Mouse (Mus musculus) kidney, postnatal 0 days (tissue): Measurements from ENCODE around the gene Pck2. TPM values are rescaled to one million over a fixed set of nuclear protein-coding genes. Genes with fewer than 3 reads are reported as not detected.

Source experiments
- ATAC-seq: fragments of 200-750 bp; cut with Nextera tagmentation; replicated peaks from 2 replicates; pipeline ENCODE4 v1.8.0; 2017; ENCODE audit warnings: low read depth, moderate number of reproducible peaks, moderate TSS enrichment, moderate library complexity; ENCODE audit not compliant: low FRiP score
- DNase-seq: peaks from one replicate; pipeline ENCODE4 v3.0.0-alpha.2; 2016; ENCODE audit warnings: low spot score
- H3K27ac ChIP-seq: fragments of 300-500 bp; sonication (generic); 2 replicates; pipeline ENCODE4 v1.5.1; 2014; ENCODE audit warnings: mild to moderate bottlenecking
- H3K27me3 ChIP-seq: fragments of 300-500 bp; sonication (generic); 2 replicates; pipeline ENCODE4 v1.6.1; 2014; ENCODE audit warnings: low read length, mixed read lengths; ENCODE audit not compliant: insufficient read depth
- H3K36me3 ChIP-seq: fragments of 300-500 bp; sonication (generic); 2 replicates; pipeline ENCODE4 v1.6.1; 2014; ENCODE audit warnings: low read length, mixed read lengths; ENCODE audit not compliant: insufficient read depth
- H3K4me1 ChIP-seq: fragments of 300-500 bp; sonication (generic); replicated peaks from 2 replicates; pipeline ENCODE4 v1.6.1; 2014; ENCODE audit warnings: antibody characterized with exemption, low read length, mixed read lengths; ENCODE audit not compliant: insufficient read depth
- H3K4me2 ChIP-seq: fragments of 300-500 bp; sonication (generic); 2 replicates; pipeline ENCODE4 v1.6.1; 2014; ENCODE audit warnings: mild to moderate bottlenecking, low read length, moderate library complexity, mixed read lengths
- H3K4me3 ChIP-seq: fragments of 300-500 bp; sonication (generic); replicated peaks from 2 replicates; pipeline ENCODE4 v1.5.1; 2014; ENCODE audit warnings: low read depth, low read length
- H3K9ac ChIP-seq: fragments of 300-500 bp; sonication (generic); 2 replicates; pipeline ENCODE4 v1.6.1; 2014; ENCODE audit warnings: low read depth, low read length
- H3K9me3 ChIP-seq: fragments of 300-500 bp; sonication (generic); replicated peaks from 2 replicates; pipeline ENCODE4 v1.6.1; 2016; ENCODE audit warnings: low read length, inconsistent platforms, mixed read lengths
- CTCF ChIP-seq: IDR thresholded peaks from 2 replicates; pipeline ENCODE4 v1.5.1; 2016; ENCODE audit warnings: antibody characterized with exemption, low read depth, mild to moderate bottlenecking, moderate library complexity
- WGBS: fragments of 180-500 bp; shearing (Covaris S2); extraction: QIAGEN DNeasy Blood & Tissue Kit; methylation state at CpG from one replicate; pipeline ENCODE4 v1.1.7; 2014; 5-methylcytosine and 5-hydroxymethylcytosine counted together
- polyA plus RNA-seq: library from polyadenylated mRNA; unstranded; fragments of >200 nt; fragmentation: Nextera tagmentation; extraction: Ambion mirVana; gene quantifications from 2 replicates; pipeline ENCODE4 v1.2.1, GENCODE M21; 2015

The Pck2 gene
- polyA plus RNA-seq, 1 experiment from 2014 or later, result 38.2 TPM

DNA sequence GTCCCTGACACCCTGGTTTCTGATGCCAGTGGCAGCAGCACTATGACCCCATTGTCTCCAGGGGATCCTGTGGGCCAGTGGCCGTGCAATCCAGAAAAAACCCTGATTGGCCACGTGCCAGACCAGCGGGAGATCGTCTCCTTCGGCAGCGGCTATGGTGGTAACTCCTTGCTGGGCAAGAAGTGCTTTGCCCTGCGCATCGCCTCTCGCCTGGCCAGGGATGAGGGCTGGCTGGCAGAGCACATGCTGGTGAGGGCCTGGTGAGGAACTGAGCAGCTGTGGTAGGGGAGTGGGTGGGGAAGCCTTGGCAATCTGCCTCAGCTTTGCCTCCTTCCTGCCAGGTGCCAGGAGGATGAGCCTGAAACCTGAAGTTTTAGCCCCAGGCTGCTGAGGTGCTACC, 4.3 kb downstream of the Pck2 start:
- ATAC-seq (no peak), DNase-seq (no peak)
- Histone ChIP-seq H3K9me3 (no peaks in the 10 kb centered on the region), H3K4me2 (no peak overlapping the region), H3K27ac (no peak overlapping the region), H3K27me3 (no peaks in the 10 kb centered on the region), H3K36me3 (peaks cover 55% of the 10 kb centered on the region), H3K4me3 (no peak overlapping the region), H3K9ac (no peak overlapping the region), H3K4me1 (peaks cover 11% of the 10 kb centered on the region)
- no peak for TF ChIP-seq CTCF
- WGBS, result 77% methylated on average over 9 of the region's 9 CpGs

DNA sequence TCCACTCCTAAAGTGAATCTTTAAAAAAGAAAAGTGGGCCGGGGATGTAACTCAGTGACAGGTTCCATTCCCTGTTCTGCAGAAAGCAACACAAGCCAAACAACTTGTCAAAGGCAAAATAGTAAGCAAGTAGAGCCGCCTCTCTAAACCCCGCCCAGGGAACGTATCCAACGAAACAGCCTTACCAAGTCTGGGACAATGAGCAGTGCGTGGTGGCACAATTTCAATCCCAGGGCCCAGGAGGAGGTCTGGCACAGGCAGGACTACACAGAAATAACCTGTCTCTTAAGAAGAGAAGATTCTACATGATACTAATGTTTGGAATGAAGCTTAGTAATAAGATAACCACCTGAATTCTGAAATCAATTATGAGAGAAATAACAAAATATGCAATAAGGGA, 10.1 kb downstream of the Pck2 start:
- no peaks in the 10 kb centered on the region for H3K27me3 ChIP-seq
- no peak overlapping the region for H3K4me3 ChIP-seq
- DNase-seq, result no peak
- H3K9ac ChIP-seq, result no peak overlapping the region
- H3K9me3 ChIP-seq, result no peaks in the 10 kb centered on the region
- no peak for TF ChIP-seq CTCF
- H3K4me1 ChIP-seq, result no peaks in the 10 kb centered on the region
- H3K4me2 ChIP-seq, result no peak overlapping the region
- 87% methylated on average over 6 of the region's 6 CpGs for WGBS
- ATAC-seq, result no peak
- no peak overlapping the region for H3K27ac ChIP-seq
- peaks cover 36% of the 10 kb centered on the region for H3K36me3 ChIP-seq

DNA sequence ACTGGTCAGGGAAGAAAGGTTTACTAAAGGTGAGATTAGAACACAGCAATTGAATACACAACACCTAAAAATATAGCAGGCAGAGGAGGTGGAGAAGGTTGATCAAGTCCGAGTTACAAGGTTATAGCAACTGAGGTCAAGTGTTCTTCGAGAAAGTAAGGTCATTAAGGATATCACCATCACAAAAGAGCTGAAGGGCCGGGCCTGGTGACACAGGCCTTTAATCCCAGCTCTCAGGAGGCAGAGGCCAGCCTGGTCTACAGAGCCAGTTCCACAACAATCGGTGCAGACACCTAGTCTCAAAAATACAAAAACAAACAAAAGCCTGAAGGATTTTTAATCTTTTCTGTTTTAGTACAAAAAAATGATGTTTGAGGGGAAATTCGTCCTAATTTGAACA, 11.3 kb downstream of the Pck2 start:
- 67% methylated on average over 5 of the region's 5 CpGs for WGBS
- Histone ChIP-seq H3K4me1 (no peaks in the 10 kb centered on the region), H3K9me3 (no peaks in the 10 kb centered on the region), H3K27me3 (no peaks in the 10 kb centered on the region), H3K4me2 (no peak overlapping the region), H3K9ac (no peak overlapping the region), H3K36me3 (peaks cover 25% of the 10 kb centered on the region), H3K27ac (no peak overlapping the region), H3K4me3 (no peak overlapping the region)
- no peak for DNase-seq
- ATAC-seq, result no peak
- no peak for TF ChIP-seq CTCF

- H3K4me2 ChIP-seq, result no peak overlapping the region
- DNase-seq (no peak), ATAC-seq (no peak)
- peaks cover 25% of the 10 kb centered on the region for H3K36me3 ChIP-seq
- 92% methylated on average over 8 of the region's 8 CpGs for WGBS
- H3K9me3 ChIP-seq, result no peaks in the 10 kb centered on the region
- no peak overlapping the region for H3K4me3 ChIP-seq
- H3K27me3 ChIP-seq, result no peaks in the 10 kb centered on the region
- no peak for TF ChIP-seq CTCF
- no peak overlapping the region for H3K27ac ChIP-seq
- no peak overlapping the region for H3K9ac ChIP-seq
- H3K4me1 ChIP-seq, result no peaks in the 10 kb centered on the region
Measured at GRCm38 (mm10) chr14:55551794-55552193, 11.7 kb downstream of the Pck2 start.

DNA sequence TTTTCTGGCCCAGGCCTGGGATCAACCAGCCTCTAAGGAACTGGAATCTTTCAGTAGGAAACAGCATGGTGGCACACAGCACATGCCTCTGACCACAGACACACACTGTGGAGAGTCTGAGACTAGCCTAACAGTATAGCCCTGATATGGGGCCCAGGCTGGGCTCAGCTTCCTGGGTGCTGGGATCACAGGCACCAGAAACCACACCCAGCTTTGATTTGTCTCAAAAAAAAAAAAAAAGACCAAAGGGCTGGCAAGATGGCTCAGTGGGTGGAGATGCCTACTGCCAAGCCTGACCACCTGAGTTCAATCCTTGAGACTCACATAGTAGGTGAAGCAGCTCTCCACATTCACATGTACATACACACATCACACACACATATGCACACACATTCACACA, 14.6 kb downstream of the Pck2 start:
- H3K27ac ChIP-seq, result no peak overlapping the region
- H3K4me1 ChIP-seq, result no peaks in the 10 kb centered on the region
- H3K4me2 ChIP-seq, result no peak overlapping the region
- H3K4me3 ChIP-seq, result no peak overlapping the region
- no peaks in the 10 kb centered on the region for H3K36me3 ChIP-seq
- DNase-seq (no peak), ATAC-seq (no peak)
- no peak overlapping the region for H3K9ac ChIP-seq
- no peaks in the 10 kb centered on the region for H3K9me3 ChIP-seq
- no peaks in the 10 kb centered on the region for H3K27me3 ChIP-seq
- TF ChIP-seq CTCF, result no peak

- Histone ChIP-seq H3K4me3 (no peak overlapping the region), H3K36me3 (no peaks in the 10 kb centered on the region), H3K4me1 (no peaks in the 10 kb centered on the region), H3K9me3 (no peaks in the 10 kb centered on the region), H3K4me2 (no peak overlapping the region), H3K27me3 (no peaks in the 10 kb centered on the region), H3K27ac (no peak overlapping the region), H3K9ac (no peak overlapping the region)
- WGBS, result 89% methylated on average over 3 of the region's 3 CpGs
- no peak for DNase-seq
- no peak for ATAC-seq
- no peak for TF ChIP-seq CTCF
Measured at GRCm38 (mm10) chr14:55555788-55556187, 15.7 kb downstream of the Pck2 start.

DNA sequence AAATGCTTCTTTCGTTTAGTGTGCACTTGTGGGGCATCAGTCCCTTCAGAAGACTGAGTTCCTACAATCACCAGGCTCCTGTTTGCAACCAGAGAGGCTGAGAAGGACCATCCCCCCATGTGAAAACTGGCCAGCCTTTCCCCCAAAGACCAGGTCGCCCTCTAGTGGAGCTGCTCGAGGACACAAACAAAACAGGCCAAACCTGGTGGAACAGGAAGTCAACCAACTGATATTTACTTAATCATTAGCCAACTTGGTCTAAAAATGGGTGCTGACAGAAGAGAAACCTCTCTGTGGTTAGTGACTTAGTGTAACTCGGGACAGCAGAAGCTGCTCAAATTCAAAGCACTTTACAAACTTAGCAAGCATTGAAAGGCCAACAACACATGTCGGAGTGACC, 16.9 kb downstream of the Pck2 start:
- Histone ChIP-seq H3K9ac (no peak overlapping the region), H3K27ac (peak overlapping the region; percentile 86), H3K4me1 (peaks cover 9% of the 10 kb centered on the region; the same call in 1 of the 2 replicates), H3K4me3 (no peak overlapping the region), H3K27me3 (no peaks in the 10 kb centered on the region), H3K36me3 (no peaks in the 10 kb centered on the region), H3K4me2 (peak overlapping the region; percentile 18; the same call in 1 of the 2 replicates), H3K9me3 (no peaks in the 10 kb centered on the region)
- ATAC-seq (no peak), DNase-seq (peak; percentile 92)
- WGBS, result 24% methylated on average over 5 of the region's 5 CpGs
- TF ChIP-seq CTCF, result peak; percentile 95
